Mouse (Mus musculus): ENCODE data around the gene H2-M11.

Gene H2-M11

GRCm38 (mm10) chr17:36546775-36547174 is at the start of gene H2-M11:
TSS of gene H2-M11 (plus strand) at chr17:36547075.
- no peak for DNase-seq

- no peak for DNase-seq
Measured at GRCm38 (mm10) chr17:36500435-36500834, 46.4 kb upstream of the H2-M11 start.

GRCm38 (mm10) chr17:36503910-36504309 is 43.0 kb upstream of the H2-M11 start:
- DNase-seq, result no peak

Measured in lung, postnatal 14 days (tissue).